Mouse (Mus musculus) left cerebral cortex, postnatal 14 days (tissue): ENCODE measurements around the gene Myo1b. TPM values are rescaled to one million over a fixed set of nuclear protein-coding genes. Genes with fewer than 3 reads are reported as not detected.
A peak's percentile ranks its signal among the peaks of the same experiment; 100 is the strongest.

Experiments used
- DNase-seq, 2 experiments: peaks; one replicate each; pipeline ENCODE4 v3.0.0; 2021 to 2022; ENCODE audit warnings: low spot score in 2 of 2, mixed read lengths in 1 of 2
- intact Hi-C: fragments of 180-260 bp; cut with DNase I; formaldehyde crosslinking; loops from one replicate; pipeline ENCODE4 v1.15.1; 2025
- long read RNA-seq, 2 experiments: library from polyadenylated mRNA; stranded (forward); transcript quantifications; one replicate each; pipeline ENCODE4 v2.0.0; 2021
- total RNA-seq, 2 experiments: library from RNA; stranded (reverse); gene quantifications; 2 replicates each; pipeline ENCODE4 v1.2.3; 2021

The Myo1b gene
- total RNA-seq = 10 to 100 TPM; 45.2 to 48.1 TPM
- long read RNA-seq, experiment 1, full-length matches to known transcripts = 30 of 42 reads
- long read RNA-seq, experiment 1, partial matches to known transcripts = 4 of 42 reads
- long read RNA-seq, experiment 1, other reads (novel, unspliced or antisense) = 8 of 42 reads
- long read RNA-seq, experiment 2, full-length matches to known transcripts = 32 of 46 reads
- long read RNA-seq, experiment 2, partial matches to known transcripts = 8 of 46 reads
- long read RNA-seq, experiment 2, other reads (novel, unspliced or antisense) = 6 of 46 reads

GRCm38 (mm10) chr1:51915576-51916156 lies at the start of gene Myo1b:
Gene Myo1b, minus strand, starts transcription at chr1:51916071.
- intact Hi-C loops = loop anchor here (10.0 kb wide), 1 partner anchor 91 kb away; no protein-coding TSS in a partner anchor
- DNase-seq = peak in 1 of 2 experiments; percentile 40

GRCm38 (mm10) chr1:51964647-51965046 lies 48.8 kb upstream of the Myo1b start:
- no peak for DNase-seq
- intact Hi-C loops = no loop called here

- intact Hi-C loops = no loop called here
- no peak for DNase-seq
Measured at GRCm38 (mm10) chr1:51947116-51947515, 31.2 kb upstream of the Myo1b start.

- intact Hi-C loops = no loop called here
- DNase-seq = peak; percentile 32 to 64
Measured at GRCm38 (mm10) chr1:51944755-51945154, 28.9 kb upstream of the Myo1b start.

GRCm38 (mm10) chr1:51938357-51938756 lies 22.5 kb upstream of the Myo1b start:
- no peak for DNase-seq
- intact Hi-C loops = no loop called here

GRCm38 (mm10) chr1:51935006-51935405 lies 19.1 kb upstream of the Myo1b start:
- no peak for DNase-seq
- intact Hi-C loops = no loop called here

- intact Hi-C loops = no loop called here
- DNase-seq = no peak
Measured at GRCm38 (mm10) chr1:51934176-51934924, 18.5 kb upstream of the Myo1b start.

GRCm38 (mm10) chr1:51932826-51933225 lies 17.0 kb upstream of the Myo1b start:
- no peak for DNase-seq
- intact Hi-C loops = no loop called here

GRCm38 (mm10) chr1:51931561-51931960 lies 15.7 kb upstream of the Myo1b start:
- DNase-seq = no peak
- intact Hi-C loops = no loop called here

- intact Hi-C loops = no loop called here
Measured at GRCm38 (mm10) chr1:51930584-51930983, 14.7 kb upstream of the Myo1b start.

GRCm38 (mm10) chr1:51929557-51929956 lies 13.7 kb upstream of the Myo1b start:
- intact Hi-C loops = no loop called here
- DNase-seq = no peak

More at GRCm38 (mm10) chr1:51930584-51930983, 14.7 kb upstream of the Myo1b start:
- no peak for DNase-seq

- intact Hi-C loops = no loop called here
- DNase-seq = no peak
Measured at GRCm38 (mm10) chr1:51922820-51923219, 6.9 kb upstream of the Myo1b start.

GRCm38 (mm10) chr1:51916276-51916675 lies 405 bp upstream of the Myo1b start:
- intact Hi-C loops = loop anchor here (10.0 kb wide), 1 partner anchor 91 kb away; no protein-coding TSS in a partner anchor
- DNase-seq = no peak

- intact Hi-C loops = loop anchor here (10.0 kb wide), 1 partner anchor 90 kb away; no protein-coding TSS in a partner anchor
- peak in 1 of 2 experiments; percentile 44 for DNase-seq
Measured at GRCm38 (mm10) chr1:51915051-51915575, 758 bp downstream of the Myo1b start.

GRCm38 (mm10) chr1:51914095-51914494 lies 1.8 kb downstream of the Myo1b start:
- no peak for DNase-seq
- intact Hi-C loops = loop anchor here (10.0 kb wide), 1 partner anchor 89 kb away; no protein-coding TSS in a partner anchor

GRCm38 (mm10) chr1:51913071-51913814 lies 2.6 kb downstream of the Myo1b start:
- intact Hi-C loops = loop anchor here (10.0 kb wide), 1 partner anchor 88 kb away; no protein-coding TSS in a partner anchor
- peak in 1 of 2 experiments; percentile 20 for DNase-seq

GRCm38 (mm10) chr1:51911331-51911730 lies 4.5 kb downstream of the Myo1b start:
- no peak for DNase-seq
- intact Hi-C loops = loop anchor here (10.0 kb wide), 1 partner anchor 87 kb away; no protein-coding TSS in a partner anchor

- intact Hi-C loops = no loop called here
- peak; percentile 49 to 64 for DNase-seq
Measured at GRCm38 (mm10) chr1:51909204-51909603, 6.7 kb downstream of the Myo1b start.

GRCm38 (mm10) chr1:51907821-51908220 lies 8.1 kb downstream of the Myo1b start:
- DNase-seq = peak in 1 of 2 experiments; percentile 28
- intact Hi-C loops = no loop called here
